Mouse (Mus musculus) monocyte, adult 2 months (primary cell): ENCODE results near the gene Rfc2.

Experiments
- DNase-seq, 2 experiments: peaks; one replicate each; pipeline ENCODE4 v3.0.0; 2022; ENCODE audit warnings: low spot score in 2 of 2, low read depth in 1 of 2

Gene Rfc2

GRCm38 (mm10) chr5:134581146-134581545, at the start of gene Rfc2:
Rfc2 (plus strand) TSS chr5:134581366.
- no peak for DNase-seq

- peak in 1 of 2 experiments; percentile 17 for DNase-seq
Observed at GRCm38 (mm10) chr5:134531585-134531984, 49.6 kb upstream of the Rfc2 start.

- DNase-seq: peak; percentile 63 to 74
Observed at GRCm38 (mm10) chr5:134532417-134532816, 48.7 kb upstream of the Rfc2 start.

GRCm38 (mm10) chr5:134536036-134536435, 45.1 kb upstream of the Rfc2 start:
- no peak for DNase-seq

DNA sequence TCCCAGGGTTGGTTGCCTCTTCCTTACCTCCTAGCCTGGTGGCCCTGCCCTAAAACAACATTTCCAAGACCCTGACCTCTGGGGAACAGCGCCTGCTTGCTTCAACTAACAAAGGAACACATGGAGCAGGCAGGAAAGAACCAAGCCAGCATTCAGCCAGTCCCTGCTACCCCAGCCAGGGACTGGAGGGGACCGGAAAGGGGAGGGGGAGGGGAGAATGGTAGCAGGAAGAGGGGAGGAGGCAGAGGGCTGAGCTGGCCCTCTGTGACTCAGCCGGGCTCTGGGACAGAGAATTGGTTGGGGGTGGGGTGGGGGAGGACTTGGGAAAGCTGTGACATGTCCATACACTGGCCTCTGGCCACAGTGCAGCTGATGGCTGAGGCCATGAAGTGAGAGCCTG, 41.3 kb upstream of the Rfc2 start:
- DNase-seq: no peak

DNA sequence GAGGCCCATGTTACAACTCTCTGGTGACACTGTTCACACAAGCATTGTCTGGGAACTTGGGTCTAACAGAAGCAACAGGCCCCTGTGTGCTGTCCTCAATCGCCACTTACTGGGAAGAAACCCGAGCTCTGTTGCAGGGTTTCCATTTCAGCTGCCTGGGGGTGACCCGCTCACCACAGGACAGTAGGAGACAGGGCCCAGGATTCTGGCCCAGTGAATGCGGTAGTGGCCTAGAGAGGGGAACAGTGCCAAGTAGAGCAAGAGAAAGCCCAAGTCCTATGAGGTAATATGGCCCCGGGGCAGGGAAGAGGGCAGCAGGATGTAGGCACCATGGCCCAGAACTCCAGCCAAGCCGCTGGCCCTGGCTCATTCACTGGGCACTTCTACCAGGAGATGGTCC, 40.3 kb upstream of the Rfc2 start:
- no peak for DNase-seq

- DNase-seq: no peak
Observed at GRCm38 (mm10) chr5:134541640-134542039, 39.5 kb upstream of the Rfc2 start.

- no peak for DNase-seq
Observed at GRCm38 (mm10) chr5:134544516-134545241, 36.5 kb upstream of the Rfc2 start.

DNA sequence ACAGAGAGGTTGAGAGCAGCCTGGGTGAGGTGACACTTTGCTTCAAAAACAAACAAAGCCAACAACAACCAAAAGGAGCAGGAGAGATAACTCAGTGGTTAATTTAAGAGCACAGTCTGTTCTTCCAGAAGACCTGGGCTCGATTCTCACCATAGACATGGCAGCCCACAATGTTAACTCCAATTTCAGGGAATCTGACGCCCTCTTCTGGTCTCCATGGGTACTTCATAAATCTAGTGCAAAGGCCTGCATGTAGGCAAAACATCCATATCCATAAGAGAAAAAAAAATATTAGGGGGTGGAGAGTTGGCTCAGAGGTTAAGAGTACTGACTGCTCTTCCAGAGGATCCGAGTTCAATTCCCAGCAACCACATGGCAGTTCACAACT, 35.9 kb upstream of the Rfc2 start:
- DNase-seq: no peak

- DNase-seq: no peak
Observed at GRCm38 (mm10) chr5:134546790-134547189, 34.4 kb upstream of the Rfc2 start.

GRCm38 (mm10) chr5:134548306-134548705, 32.9 kb upstream of the Rfc2 start:
- no peak for DNase-seq

GRCm38 (mm10) chr5:134549640-134550168, 31.5 kb upstream of the Rfc2 start:
- no peak for DNase-seq

DNA sequence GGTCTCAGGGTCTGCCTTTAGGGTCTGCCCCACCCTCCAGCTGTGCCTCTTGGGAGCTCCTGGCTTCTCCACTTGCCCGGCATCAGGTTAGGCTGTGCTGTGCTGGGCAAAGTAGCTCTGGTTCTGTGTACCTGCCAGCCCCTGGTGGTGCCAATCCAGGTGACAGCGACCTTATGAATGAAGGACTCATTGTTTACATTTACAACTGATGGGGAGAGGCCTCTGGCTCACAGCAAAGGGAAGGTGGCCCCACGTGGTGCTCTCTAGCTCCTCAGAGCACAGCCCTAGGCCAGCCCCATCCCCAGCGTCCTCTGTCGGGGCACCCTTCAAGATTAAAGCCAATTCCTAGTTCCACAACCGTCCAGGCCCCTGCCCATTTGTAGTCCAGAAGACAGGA, 30.3 kb upstream of the Rfc2 start:
- no peak for DNase-seq

DNA sequence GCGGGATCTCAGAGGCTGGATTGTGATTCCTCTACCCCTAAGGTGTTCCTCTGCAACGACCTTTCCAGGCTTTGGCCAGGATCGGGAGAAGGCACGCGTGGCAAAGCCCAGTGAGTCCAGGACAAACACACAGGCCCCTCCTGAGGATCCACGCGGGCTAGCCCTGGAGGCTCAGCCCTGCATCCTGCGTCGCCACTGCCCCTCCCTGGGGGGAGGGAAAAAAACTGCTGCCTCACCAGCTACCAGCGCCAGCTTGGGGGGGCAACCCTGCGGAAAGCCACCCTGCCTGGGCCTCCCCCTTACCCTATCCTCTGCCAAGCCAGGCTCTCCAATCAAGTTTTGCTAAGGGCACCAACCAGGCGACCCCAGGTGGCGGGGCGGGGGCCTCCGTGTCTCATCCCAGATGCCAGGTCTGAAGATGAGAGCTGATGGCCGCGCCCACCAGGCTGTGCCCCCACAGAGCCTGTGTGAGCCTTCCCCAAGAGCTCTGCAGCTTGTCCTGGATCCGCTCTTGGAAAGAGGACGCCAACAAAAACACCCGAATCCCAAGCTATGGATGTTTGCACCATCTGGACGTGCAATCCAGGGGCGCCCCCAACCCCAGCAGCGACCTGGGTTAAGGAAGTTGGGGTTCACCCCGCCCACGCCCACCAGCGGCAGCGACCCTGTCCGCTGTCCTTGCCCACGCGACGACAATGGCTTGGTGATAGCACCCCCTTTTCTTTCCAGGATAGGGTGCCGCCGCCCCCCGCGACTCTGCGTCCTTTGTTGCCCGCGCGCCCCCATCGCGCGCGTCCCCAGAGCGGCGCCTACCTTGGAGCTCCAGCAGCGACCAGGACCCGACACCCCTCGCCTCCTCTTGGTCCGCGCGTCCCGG, 29.7 kb upstream of the Rfc2 start:
- DNase-seq: no peak

- peak; percentile 54 to 80 for DNase-seq
Observed at GRCm38 (mm10) chr5:134552110-134552972, 28.8 kb upstream of the Rfc2 start, which contains the start of gene Clip2. Clip2 (minus strand) TSS chr5:134552434.

DNA sequence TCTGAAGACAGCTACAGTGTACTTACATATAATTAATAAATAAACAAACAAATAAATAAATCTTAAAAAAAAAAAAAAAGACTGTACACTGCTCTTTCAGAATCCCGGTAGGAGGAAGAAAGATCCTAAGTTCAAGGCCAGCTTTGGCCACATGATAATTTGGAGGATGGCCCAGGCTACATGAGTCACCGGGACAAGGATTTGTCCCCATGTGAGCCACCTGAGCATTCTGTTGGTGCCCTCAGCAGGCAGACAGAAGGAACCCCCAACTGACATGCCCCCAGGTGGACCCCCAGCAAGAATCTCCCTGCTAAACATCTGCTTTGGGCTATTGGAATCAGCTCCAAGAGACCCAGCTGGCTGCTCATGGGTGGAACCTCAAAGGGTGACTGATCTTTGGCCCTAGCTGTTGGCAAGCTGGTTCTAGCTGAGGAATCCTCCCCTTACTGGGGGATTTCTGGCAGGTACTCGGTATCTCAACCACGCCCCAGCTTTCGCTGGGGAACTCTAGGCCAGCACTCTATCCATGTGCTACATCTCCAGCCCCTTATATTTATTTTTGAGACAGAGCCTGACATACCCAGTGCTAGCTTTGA, 27.1 kb upstream of the Rfc2 start:
- no peak for DNase-seq

- DNase-seq: no peak
Observed at GRCm38 (mm10) chr5:134555463-134556164, 25.6 kb upstream of the Rfc2 start.

- DNase-seq: no peak
Observed at GRCm38 (mm10) chr5:134560071-134560449, 21.1 kb upstream of the Rfc2 start, which contains the start of gene Syna. Syna (minus strand) TSS chr5:134560171.

DNA sequence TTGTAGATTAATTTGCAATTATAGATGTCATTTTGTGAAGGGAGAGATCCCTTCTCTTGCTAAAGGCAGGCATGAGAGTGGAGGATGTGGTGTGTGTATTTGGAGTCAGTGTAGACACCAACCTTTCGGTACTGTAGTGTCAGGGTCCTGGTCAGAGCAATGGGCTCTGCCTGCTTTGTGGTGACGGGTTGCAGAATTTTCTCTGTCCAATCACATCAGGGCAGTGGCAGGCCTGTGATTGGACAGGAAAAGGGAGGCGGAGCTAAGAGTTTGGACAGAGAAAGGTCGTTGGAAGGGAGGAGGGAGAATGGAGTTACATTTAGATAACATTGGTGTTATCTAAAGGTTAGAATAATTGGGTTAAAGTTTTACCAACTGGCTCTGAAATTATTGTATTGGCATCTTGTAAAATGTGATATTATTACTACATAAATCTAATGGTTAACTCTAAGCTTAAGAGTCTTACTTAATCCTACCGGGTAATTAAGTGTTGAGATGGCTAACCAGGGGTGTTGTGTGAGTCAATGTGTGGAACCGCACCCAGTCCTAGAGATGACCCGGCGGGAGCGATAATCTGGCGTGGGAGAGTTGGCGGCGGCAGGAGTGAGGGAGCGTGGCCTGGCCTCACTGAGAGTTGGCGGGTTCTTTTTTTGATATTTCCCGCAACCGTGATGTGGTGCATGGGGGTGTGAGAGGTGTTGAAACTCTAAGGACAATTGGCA, 20.6 kb upstream of the Rfc2 start:
- DNase-seq: no peak
